Mouse (Mus musculus) embryo, embryonic 10 days (tissue): ENCODE measurements at regions not wholly inside any gene's neighbourhood (a gene's known extent, or its start where the extent isn't known, plus 50 kb on each side); places are given as distances from the start of the nearest gene placed in this dataset.

Experiments
- DNase-seq: peaks from one replicate; pipeline ENCODE4 v3.0.0-alpha.2; 2015; ENCODE audit warnings: low spot score

GRCm38 (mm10) chr7:36352761-36353160, 345.2 kb upstream of the Tshz3 start:
- peak; percentile 30 for DNase-seq

GRCm38 (mm10) chr7:36350616-36351015, 347.3 kb upstream of the Tshz3 start:
- peak; percentile 21 for DNase-seq

- no peak for DNase-seq
Measured at GRCm38 (mm10) chr7:36348195-36348594, 349.7 kb upstream of the Tshz3 start.

- DNase-seq, result no peak
Measured at GRCm38 (mm10) chr7:36334857-36335256, 363.1 kb upstream of the Tshz3 start.

- DNase-seq, result no peak
Measured at GRCm38 (mm10) chr7:36334091-36334490, 363.8 kb upstream of the Tshz3 start.

GRCm38 (mm10) chr7:36332633-36333032, 365.3 kb upstream of the Tshz3 start:
- DNase-seq, result no peak

GRCm38 (mm10) chr7:36328141-36328540, 369.8 kb upstream of the Tshz3 start:
- DNase-seq, result no peak

- no peak for DNase-seq
Measured at GRCm38 (mm10) chr7:36324035-36324434, 373.9 kb upstream of the Tshz3 start.

GRCm38 (mm10) chr7:36322181-36322580, 375.7 kb upstream of the Tshz3 start:
- DNase-seq, result no peak

GRCm38 (mm10) chr7:36317466-36318212, 380.3 kb upstream of the Tshz3 start:
- peak; percentile 49 for DNase-seq

GRCm38 (mm10) chr7:36313751-36314150, 384.2 kb upstream of the Tshz3 start:
- DNase-seq, result no peak

- no peak for DNase-seq
Measured at GRCm38 (mm10) chr7:36309761-36310605, 387.9 kb upstream of the Tshz3 start.

GRCm38 (mm10) chr7:36308726-36309125, 389.2 kb upstream of the Tshz3 start:
- DNase-seq, result no peak

GRCm38 (mm10) chr7:36308106-36308620, 389.8 kb upstream of the Tshz3 start:
- DNase-seq, result no peak

GRCm38 (mm10) chr7:36277275-36277674, 420.6 kb upstream of the Tshz3 start:
- no peak for DNase-seq

GRCm38 (mm10) chr7:36268966-36269365, 429.0 kb upstream of the Tshz3 start:
- no peak for DNase-seq

- no peak for DNase-seq
Measured at GRCm38 (mm10) chr7:36265163-36265823, 432.6 kb upstream of the Tshz3 start.

- DNase-seq, result no peak
Measured at GRCm38 (mm10) chr7:36262124-36262710, 435.7 kb upstream of the Tshz3 start.

GRCm38 (mm10) chr7:36257102-36257501, 440.8 kb upstream of the Tshz3 start:
- DNase-seq, result no peak

GRCm38 (mm10) chr7:36247356-36247755, 444.6 kb upstream of the Zfp507 start:
- no peak for DNase-seq

GRCm38 (mm10) chr7:36236673-36237072, 433.9 kb upstream of the Zfp507 start:
- DNase-seq, result no peak

- no peak for DNase-seq
Measured at GRCm38 (mm10) chr7:36229031-36229430, 426.2 kb upstream of the Zfp507 start.
